Mouse (Mus musculus) cerebellum, adult 2 months (tissue): ENCODE results near the gene Dnajb2.

Experiments used
- CTCF ChIP-seq: fragments of 200-500 bp; IDR thresholded peaks from 2 replicates; pipeline ENCODE4 v1.5.1; 2011; ENCODE audit warnings: low read depth, mild to moderate bottlenecking, control low read depth, low read length, moderate library complexity, borderline replicate concordance; ENCODE audit not compliant: insufficient read depth
- POLR2A ChIP-seq: fragments of 200-500 bp; IDR thresholded peaks from 2 replicates; pipeline ENCODE4 v1.6.1; 2011; ENCODE audit warnings: low read length, control low read depth, borderline replicate concordance; ENCODE audit not compliant: insufficient read depth

DNA sequence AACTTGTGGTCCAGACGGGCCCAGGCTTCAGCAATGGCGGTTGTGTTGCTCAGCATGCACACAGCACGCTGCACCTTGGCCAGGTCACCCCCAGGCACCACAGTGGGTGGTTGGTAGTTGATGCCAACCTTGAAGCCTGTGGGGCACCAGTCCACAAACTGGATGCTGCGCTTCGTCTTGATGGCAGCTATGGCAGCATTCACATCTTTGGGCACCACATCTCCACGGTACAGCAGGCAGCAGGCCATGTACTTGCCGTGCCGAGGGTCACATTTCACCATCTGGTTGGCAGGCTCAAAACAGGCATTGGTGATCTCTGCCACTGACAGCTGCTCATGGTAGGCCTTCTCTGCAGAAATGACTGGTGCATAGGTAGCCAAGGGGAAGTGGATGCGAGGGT is 20.4 kb upstream of the Dnajb2 start:
- TF ChIP-seq POLR2A, result no peak
- TF ChIP-seq CTCF, result no peak
